ENCODE assay signal across 9 mouse cellular contexts in the genomic region with DNA sequence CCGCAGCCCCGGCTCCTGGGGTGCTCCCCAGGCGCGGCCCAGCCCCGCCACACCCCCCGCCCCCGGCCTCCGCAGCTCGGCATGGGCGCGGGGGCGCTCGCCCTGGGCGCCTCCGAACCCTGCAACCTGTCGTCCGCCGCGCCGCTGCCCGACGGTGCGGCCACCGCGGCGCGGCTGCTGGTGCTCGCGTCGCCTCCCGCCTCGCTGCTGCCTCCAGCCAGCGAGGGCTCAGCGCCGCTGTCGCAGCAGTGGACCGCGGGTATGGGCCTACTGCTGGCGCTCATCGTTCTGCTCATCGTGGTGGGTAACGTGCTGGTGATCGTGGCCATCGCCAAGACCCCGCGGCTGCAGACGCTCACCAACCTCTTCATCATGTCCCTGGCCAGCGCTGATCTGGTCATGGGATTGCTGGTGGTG. TPM values are rescaled to one million over a fixed set of nuclear protein-coding genes. Genes with fewer than 3 reads are reported as not detected.
DNase-seq lines count a peak whose midpoint lies in the region; ATAC-seq and TF ChIP-seq lines count a peak whose summit lies in the region.
"Had no signal": no experiment of that assay in that cellular context is flagged by ENCODE, and none has a peak within 500 bp of the region (broad histone marks: within the 10 kb centered on the region; RNA-seq: fewer than 3 reads in every experiment).

No protein-coding gene starts in this region.

- TF ChIP-seq POLR2A in bone marrow, adult 2 months (IDR thresholded peaks at IDR 0.05; ENCODE audit: borderline replicate concordance, control insufficient read depth, low read depth, low read length): no peak

- no peak for DNase-seq in heart, postnatal 10 days
- DNase-seq in hindbrain, embryonic 10.5 days (ENCODE audit: low spot score): no peak
- no peak for DNase-seq in urinary bladder, postnatal 25 days (ENCODE audit: low spot score)
- no peak for DNase-seq in layer of hippocampus, postnatal 36 days

- under 1% methylated on average over 44 of the region's 48 CpGs for WGBS in heart, embryonic 12.5 days
- 4% methylated on average over 45 of the region's 48 CpGs for WGBS in bone marrow, adult 2 months
- 1% methylated on average over 39 of the region's 48 CpGs for WGBS in hindbrain, embryonic 10.5 days
- WGBS in lung, embryonic 16.5 days: 1% methylated on average over 15 of the region's 48 CpGs

- H3K9ac ChIP-seq in heart, embryonic 12.5 days: peak overlapping the region; percentile 79
- H3K9ac ChIP-seq in lung, embryonic 16.5 days (ENCODE audit: low read length): peak overlapping the region; percentile 70

- peak overlapping the region; percentile 62 for H3K4me3 ChIP-seq in heart, embryonic 12.5 days
- peak overlapping the region; percentile 16 for H3K4me3 ChIP-seq in bone marrow, adult 2 months (replicated peaks; ENCODE audit: control insufficient read depth, low read depth, low read length)
- peak overlapping the region; percentile 61 for H3K4me3 ChIP-seq in hindbrain, embryonic 10.5 days
- peak overlapping the region; percentile 58 for H3K4me3 ChIP-seq in lung, embryonic 16.5 days (ENCODE audit: low read length)

- peak; percentile 37 for ATAC-seq in heart, embryonic 12.5 days (ENCODE audit: insufficient number of reproducible peaks, low FRiP score)
- ATAC-seq in lung, embryonic 16.5 days (ENCODE audit: low read depth): peak; percentile 24
- no peak for ATAC-seq in frontal cortex, adult (ENCODE audit: low TSS enrichment)

- intact Hi-C loops in heart, postnatal 10 days (cut with DNase I): loop anchor here (5.0 kb wide), 1 partner anchor 155 kb away; no protein-coding TSS in a partner anchor

- no peaks in the 10 kb centered on the region for H3K9me3 ChIP-seq in heart, embryonic 12.5 days (replicated peaks)
- H3K9me3 ChIP-seq in hindbrain, embryonic 10.5 days: no peaks in the 10 kb centered on the region
- H3K9me3 ChIP-seq in lung, embryonic 16.5 days (ENCODE audit: control insufficient read depth, low read length): no peaks in the 10 kb centered on the region

- H3K4me2 ChIP-seq in heart, embryonic 12.5 days: peak overlapping the region; percentile 88
- peak overlapping the region; percentile 98 for H3K4me2 ChIP-seq in lung, embryonic 16.5 days (ENCODE audit: low read depth, low read length)

- TF ChIP-seq CTCF in bone marrow, adult 2 months (IDR thresholded peaks at IDR 0.05; ENCODE audit: control insufficient read depth, insufficient read depth, low read length): no peak

- peaks cover 55% of the 10 kb centered on the region for H3K4me1 ChIP-seq in heart, embryonic 12.5 days (replicated peaks)
- H3K4me1 ChIP-seq in bone marrow, adult 2 months (ENCODE audit: control insufficient read depth, insufficient read depth, low read length): no peaks in the 10 kb centered on the region; the same call in 1 of the 2 replicates
- peaks cover 35% of the 10 kb centered on the region for H3K4me1 ChIP-seq in hindbrain, embryonic 10.5 days (replicated peaks)
- H3K4me1 ChIP-seq in lung, embryonic 16.5 days (replicated peaks; ENCODE audit: control insufficient read depth, insufficient read depth, low read length): peaks cover 26% of the 10 kb centered on the region

- H3K27ac ChIP-seq in heart, embryonic 12.5 days (ENCODE audit: poor library complexity, severe bottlenecking): 0 out of 2 replicates have a peak overlapping the region, but pooled peaks have one; percentile 5
- peak overlapping the region; percentile 20; the same call in 1 of the 2 replicates for H3K27ac ChIP-seq in bone marrow, adult 2 months (ENCODE audit: control insufficient read depth, insufficient read depth, low read depth, low read length, poor library complexity)
- H3K27ac ChIP-seq in hindbrain, embryonic 10.5 days: peak overlapping the region; percentile 40; the same call in 1 of the 2 replicates
- no peak overlapping the region for H3K27ac ChIP-seq in lung, embryonic 16.5 days (ENCODE audit: low read length)

- no peaks in the 10 kb centered on the region for H3K36me3 ChIP-seq in heart, embryonic 12.5 days
- no peaks in the 10 kb centered on the region for H3K36me3 ChIP-seq in hindbrain, embryonic 10.5 days
- no peaks in the 10 kb centered on the region for H3K36me3 ChIP-seq in lung, embryonic 16.5 days (ENCODE audit: control insufficient read depth, insufficient read depth, low read length)

- peaks cover 21% of the 10 kb centered on the region for H3K27me3 ChIP-seq in heart, embryonic 12.5 days (replicated peaks)
- peaks cover 100% of the 10 kb centered on the region for H3K27me3 ChIP-seq in hindbrain, embryonic 10.5 days (ENCODE audit: insufficient read depth, poor library complexity, severe bottlenecking)
- H3K27me3 ChIP-seq in lung, embryonic 16.5 days (ENCODE audit: control insufficient read depth, insufficient read depth, low read depth, low read length): peaks cover 38% of the 10 kb centered on the region

RNA-seq across cellular contexts. Expression of gene Adrb1, which starts 0.3 kb away (rescaled TPM):
- 3.9 and 4.2 TPM in 2 replicates for polyA plus RNA-seq in heart, embryonic 12.5 days (2016; fragmentation: Nextera tagmentation; extraction: Ambion mirVana)
- 10 to 100 TPM; 22.7 to 30.3 TPM for total RNA-seq in heart, postnatal 10 days (2021)
- polyA plus RNA-seq in bone marrow, adult 2 months (2011; ENCODE audit: insufficient read depth, insufficient read length, low replicate concordance, missing spikeins): 0.50 TPM in 1 of 2 replicates, not detected in the other
- polyA plus RNA-seq in hindbrain, embryonic 10.5 days (2016; fragmentation: Nextera tagmentation; extraction: Ambion mirVana): 0.09 and 0.21 TPM in 2 replicates
- 1.1 and 1.3 TPM in 2 replicates for polyA plus RNA-seq in lung, embryonic 16.5 days (2015; fragmentation: Nextera tagmentation; extraction: Ambion mirVana)
- total RNA-seq in layer of hippocampus, postnatal 36 days (2021): 10 to 100 TPM; 18.4 to 20.4 TPM
- total RNA-seq: MEL had no signal
